Mouse (Mus musculus) cerebellum, adult 2 months (tissue): ENCODE data around the gene Insrr.

ENCODE experiments used
- CTCF ChIP-seq: fragments of 200-500 bp; IDR thresholded peaks from 2 replicates; pipeline ENCODE4 v1.5.1; 2011; ENCODE audit warnings: low read depth, mild to moderate bottlenecking, control low read depth, low read length, moderate library complexity, borderline replicate concordance; ENCODE audit not compliant: insufficient read depth
- POLR2A ChIP-seq: fragments of 200-500 bp; IDR thresholded peaks from 2 replicates; pipeline ENCODE4 v1.6.1; 2011; ENCODE audit warnings: low read length, control low read depth, borderline replicate concordance; ENCODE audit not compliant: insufficient read depth

GRCm38 (mm10) chr3:87763202-87763601, 33.5 kb upstream of the Insrr start:
- TF ChIP-seq CTCF (no peak), POLR2A (no peak)
